Mouse (Mus musculus) stomach, postnatal 0 days (tissue): Measurements from ENCODE around the gene Ipo4.

Experiments used
- CTCF ChIP-seq: IDR thresholded peaks from 2 replicates; pipeline ENCODE4 v1.5.1; 2016; ENCODE audit warnings: antibody characterized with exemption, low read depth, mild to moderate bottlenecking, moderate library complexity
- EP300 ChIP-seq: optimal IDR thresholded peaks from 2 replicates; pipeline ENCODE3; 2016; ENCODE audit warnings: antibody characterized with exemption

DNA sequence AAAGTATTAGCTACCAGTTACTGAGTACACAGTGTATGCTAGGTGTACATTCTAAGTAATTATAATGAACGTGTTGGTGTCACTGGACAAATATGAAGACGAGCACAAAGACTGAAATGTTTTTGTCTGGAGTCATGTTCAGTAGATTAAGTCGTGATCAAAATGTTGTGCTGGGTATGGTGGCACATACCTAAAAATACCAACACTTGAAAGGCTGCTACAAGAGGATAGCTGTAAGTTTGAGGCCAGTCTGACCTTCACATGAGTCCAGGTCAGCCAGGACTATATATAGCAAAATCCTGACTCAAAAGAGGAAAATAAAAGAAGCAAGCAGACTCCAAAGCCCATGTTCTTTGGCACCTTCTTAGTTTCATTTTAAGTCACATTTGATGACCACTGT, 21.2 kb upstream of the Ipo4 start:
- no peak for TF ChIP-seq CTCF
- no peak for TF ChIP-seq EP300
